Mouse (Mus musculus): ENCODE data around the gene Arpp19.

DNA sequence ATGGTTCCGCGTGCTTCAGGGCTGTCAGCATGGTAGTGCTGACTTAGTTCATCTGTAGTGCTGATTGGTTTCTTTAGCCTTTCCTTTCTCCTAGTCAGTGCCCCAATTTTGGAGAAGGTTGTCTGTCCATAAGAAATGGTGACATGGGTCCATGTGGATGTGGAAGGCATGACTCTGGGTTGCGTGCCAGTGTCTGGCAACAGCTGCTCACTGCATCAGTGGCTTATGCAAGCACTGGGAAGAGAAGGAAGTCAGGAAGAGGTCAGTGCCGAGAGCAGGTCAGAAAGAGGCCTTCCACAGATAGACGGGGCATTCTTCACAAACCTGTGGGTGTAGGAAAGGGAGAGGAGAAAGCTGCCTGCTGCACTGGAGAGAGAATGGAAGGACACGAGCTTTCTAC, 36.4 kb upstream of the Arpp19 start:
- TF ChIP-seq CTCF (IDR thresholded peaks at IDR 0.05; ENCODE audit: control insufficient read depth, insufficient read depth, insufficient replicate concordance, low read depth, low read length) (no peak), POLR2A (IDR thresholded peaks at IDR 0.05; ENCODE audit: control insufficient read depth, low read depth, low read length) (no peak)

Data from testis, adult 2 months (tissue).